Mouse (Mus musculus) lung, adult 10 weeks (tissue): ENCODE data around the gene Gm10300. TPM values are rescaled to one million over a fixed set of nuclear protein-coding genes. Genes with fewer than 3 reads are reported as not detected.

Source experiments
- polyA plus RNA-seq: library from polyadenylated mRNA; stranded (reverse); fragments of 350-450 nt; fragmentation: Illumina TruSeq; extraction: RNeasy Lipid Tissue Mini Kit (QIAGEN cat#74804); gene quantifications from one replicate; pipeline ENCODE4 v1.2.3, GENCODE M21; 2014; ENCODE audit warnings: low read depth, low replicate concordance; ENCODE audit not compliant: insufficient read depth

Gm10300 gene
- polyA plus RNA-seq, result not detected

DNA sequence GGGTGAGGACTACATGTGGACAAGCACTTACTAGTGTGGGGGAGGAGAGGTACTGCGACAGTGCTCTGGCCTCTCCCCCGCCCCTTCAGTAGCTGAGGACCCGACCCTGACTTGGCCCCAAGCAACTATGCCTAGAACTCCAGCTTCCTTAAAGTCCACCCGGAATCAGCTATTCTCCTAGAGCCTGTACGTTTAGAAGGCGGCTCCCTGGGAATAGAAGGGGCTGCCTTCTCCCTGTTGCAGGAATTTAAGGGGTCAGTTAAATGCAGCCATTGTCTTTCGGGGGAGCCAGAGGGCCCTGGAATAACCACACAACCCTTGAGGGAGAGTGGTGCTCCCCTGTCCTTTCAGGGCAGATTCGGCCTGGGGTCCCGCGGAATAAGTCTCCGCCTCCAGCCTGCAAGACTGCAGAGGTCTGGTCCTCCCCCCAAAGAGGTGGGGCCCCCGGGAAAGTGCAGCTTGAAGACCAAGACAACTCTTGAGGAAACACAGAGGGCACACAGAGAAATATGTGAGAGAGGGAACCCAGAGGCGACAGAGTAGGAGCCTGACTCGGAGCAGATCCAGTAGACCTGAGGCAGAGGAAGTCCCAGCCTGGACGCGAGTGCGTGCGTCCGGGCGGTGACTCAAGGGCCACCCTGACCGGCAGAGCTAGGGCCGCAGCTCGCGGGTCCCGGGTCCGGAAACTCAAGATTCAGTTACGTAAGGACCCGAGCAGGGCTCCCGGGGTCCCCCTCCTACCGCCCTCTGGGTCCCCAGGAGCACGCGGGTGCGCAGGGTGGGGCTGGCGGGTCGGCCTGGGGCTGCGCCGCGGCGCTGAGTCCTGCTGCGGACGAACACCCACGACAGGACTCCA is at the start of gene Gm10300:
Gene Gm10300 (plus strand): TSS at position 621 of the 856 bp plus-strand sequence.

DNA sequence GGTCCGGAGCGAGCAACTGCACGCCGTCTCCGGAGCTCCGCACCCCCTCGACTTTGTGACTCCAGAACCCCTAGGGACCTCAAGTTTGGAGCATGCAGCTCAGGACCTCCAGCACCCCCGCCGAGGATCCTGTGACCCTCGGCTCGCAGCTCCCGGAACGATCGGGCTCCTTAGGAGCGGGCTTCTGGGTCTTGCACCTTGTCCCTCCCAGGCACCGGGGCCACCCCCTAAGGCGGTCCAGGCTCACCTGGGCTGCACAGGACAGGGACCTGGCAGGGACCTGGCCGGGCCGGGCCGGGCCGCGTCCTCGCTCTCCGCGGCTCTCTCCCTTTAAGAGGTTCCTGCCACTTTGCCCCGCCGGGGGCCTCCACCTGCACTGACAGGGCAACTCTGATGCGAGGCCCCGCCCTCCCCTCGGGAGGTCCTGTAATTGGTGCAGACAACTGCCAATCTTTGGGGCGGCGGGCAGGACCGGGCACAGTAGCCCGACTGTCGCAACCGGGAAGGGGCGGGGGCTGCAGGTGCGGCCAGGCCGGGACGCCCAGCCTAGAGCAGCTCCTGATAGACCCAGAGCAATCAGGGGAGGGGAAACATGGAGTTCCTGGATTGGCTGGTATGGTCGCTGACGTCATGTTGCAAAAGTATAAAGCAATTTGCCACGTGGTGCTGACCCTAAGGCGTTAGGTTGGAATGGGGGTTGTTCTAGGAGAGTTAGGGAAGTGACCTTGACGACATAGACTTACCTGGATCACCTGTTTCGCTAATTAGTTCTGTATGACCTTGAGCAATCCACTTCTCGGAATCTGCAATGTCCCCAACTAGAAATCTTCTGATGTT is 654 bp downstream of the Gm10300 start, which contains the start of gene Epb41:
Gene Epb41 (minus strand): TSS at position 389 of the 837 bp plus-strand sequence.

Other genes starting within 250 kb of the Gm10300 start
- 17.7 TPM for gene Ptpru, start 236.4 kb upstream of the Gm10300 start, polyA plus RNA-seq
- 17.8 TPM for gene Mecr, start 231.2 kb upstream of the Gm10300 start, polyA plus RNA-seq
- 36.8 TPM for gene Srsf4, start 201.1 kb upstream of the Gm10300 start, polyA plus RNA-seq
- 5.5 TPM for gene Tmem200b, start 152.9 kb upstream of the Gm10300 start, polyA plus RNA-seq
- 28.4 TPM for gene Epb41, start 624 bp downstream of the Gm10300 start, polyA plus RNA-seq
- gene Oprd1, start 69.8 kb downstream of the Gm10300 start, polyA plus RNA-seq, result not detected
- 19.7 TPM for gene Ythdf2, start 137.6 kb downstream of the Gm10300 start, polyA plus RNA-seq
- 5.7 TPM for gene Gmeb1, start 186.9 kb downstream of the Gm10300 start, polyA plus RNA-seq
- 24.8 TPM for gene Taf12, start 199.7 kb downstream of the Gm10300 start, polyA plus RNA-seq
- 0.48 TPM for gene Rab42, start 228.7 kb downstream of the Gm10300 start, polyA plus RNA-seq